Mouse (Mus musculus) layer of hippocampus, adult 11-12 months (tissue): ENCODE measurements around the gene Nr2f2.

Experiments
- DNase-seq: peaks from one replicate; pipeline ENCODE4 v3.0.0; 2022; ENCODE audit warnings: low spot score

The Nr2f2 gene

DNA sequence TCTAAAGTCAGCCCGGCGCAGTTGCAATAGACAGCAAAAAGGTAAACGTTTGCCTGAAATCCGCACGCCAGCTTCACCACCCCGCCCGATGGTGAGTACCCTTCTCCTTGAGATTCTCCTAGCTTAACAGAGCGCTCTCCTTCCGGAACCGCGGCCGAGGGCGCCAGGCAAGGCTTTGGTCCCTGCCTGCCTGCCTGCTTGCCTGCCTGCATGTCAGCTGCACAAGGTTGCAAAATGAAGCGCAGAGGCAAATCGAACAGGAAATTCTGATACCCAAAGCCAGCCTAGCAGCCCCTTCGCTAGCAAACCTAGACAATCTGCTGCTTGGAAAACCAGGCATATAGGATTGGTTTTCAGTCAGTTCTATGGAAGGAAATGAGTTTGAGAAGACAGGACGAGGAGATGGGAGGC lies 1.1 kb downstream of the Nr2f2 start:
- DNase-seq, result no peak

- DNase-seq, result no peak
These were observed 1.7 kb downstream of the Nr2f2 start for GRCm38 (mm10) chr7:70364798-70365197.

DNA sequence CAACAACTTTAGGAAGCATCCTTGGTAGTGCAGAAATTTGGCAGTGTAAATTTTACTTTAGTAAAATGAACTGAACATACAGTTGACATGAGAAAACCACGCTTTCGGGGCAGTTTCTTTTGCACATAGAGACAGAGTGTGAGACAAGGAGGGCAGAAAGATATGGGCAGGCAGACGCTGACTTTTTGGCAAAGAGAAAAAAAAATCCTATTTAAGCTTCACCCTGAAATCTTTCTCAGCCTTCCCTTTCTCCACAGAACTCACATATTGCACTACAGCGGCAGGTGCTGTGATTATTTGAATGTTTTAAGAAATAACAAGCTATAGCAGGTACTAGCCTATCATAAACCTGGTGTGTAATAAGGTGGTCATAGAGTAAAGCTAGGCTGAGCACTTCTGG lies 3.2 kb downstream of the Nr2f2 start:
- no peak for DNase-seq

- no peak for DNase-seq
These were observed 3.9 kb downstream of the Nr2f2 start for GRCm38 (mm10) chr7:70362526-70363170.

DNA sequence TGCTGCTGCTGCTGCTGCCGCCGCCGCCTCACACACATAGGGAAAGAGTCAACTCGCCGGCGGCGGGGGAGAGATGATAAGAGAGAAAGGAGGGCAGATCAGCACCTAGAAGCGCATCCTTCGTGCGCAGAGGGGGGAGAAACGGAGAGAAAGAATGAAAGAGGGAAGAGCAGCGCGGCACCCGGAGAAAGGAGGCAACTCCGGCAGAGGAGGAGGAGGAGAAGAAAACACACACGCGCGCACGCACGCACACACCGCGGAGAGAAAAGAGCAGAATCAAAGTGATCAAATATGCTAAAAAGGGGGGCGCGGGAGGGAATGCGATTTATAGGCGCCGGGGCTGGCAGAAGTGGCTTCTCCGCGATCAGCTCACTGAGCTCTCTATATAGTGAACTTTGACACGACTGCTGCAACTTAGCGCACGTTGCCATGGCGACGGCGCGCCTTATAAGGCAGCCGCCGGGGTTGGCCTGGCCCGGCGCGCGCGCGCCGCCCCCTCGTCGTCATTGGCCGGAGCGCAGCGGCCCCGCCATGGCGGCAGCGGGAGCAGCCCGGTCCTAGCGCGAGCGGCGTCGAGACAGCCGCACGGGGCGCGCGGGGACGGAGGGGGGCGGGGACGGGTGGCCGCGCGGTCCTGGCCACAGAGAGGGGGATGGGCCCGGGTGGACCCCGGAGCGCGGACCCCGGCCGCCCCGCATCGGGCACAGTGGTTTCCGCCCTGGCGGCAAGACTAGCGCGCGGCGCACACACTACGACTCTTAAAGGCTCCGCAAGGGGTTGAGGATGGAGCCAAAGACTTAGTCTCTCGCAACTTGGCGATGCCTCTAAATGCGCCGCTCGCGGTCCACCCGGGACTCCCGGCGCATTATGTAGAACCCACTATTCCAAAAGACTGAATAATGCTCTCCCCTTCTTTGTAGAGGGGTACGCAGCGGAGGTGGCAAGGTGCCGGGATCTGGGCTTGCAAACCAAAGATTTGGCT lies 4.9 kb downstream of the Nr2f2 start:
- peak; percentile 88 for DNase-seq

- no peak for DNase-seq
These were observed 5.7 kb downstream of the Nr2f2 start for GRCm38 (mm10) chr7:70360611-70361382.

DNA sequence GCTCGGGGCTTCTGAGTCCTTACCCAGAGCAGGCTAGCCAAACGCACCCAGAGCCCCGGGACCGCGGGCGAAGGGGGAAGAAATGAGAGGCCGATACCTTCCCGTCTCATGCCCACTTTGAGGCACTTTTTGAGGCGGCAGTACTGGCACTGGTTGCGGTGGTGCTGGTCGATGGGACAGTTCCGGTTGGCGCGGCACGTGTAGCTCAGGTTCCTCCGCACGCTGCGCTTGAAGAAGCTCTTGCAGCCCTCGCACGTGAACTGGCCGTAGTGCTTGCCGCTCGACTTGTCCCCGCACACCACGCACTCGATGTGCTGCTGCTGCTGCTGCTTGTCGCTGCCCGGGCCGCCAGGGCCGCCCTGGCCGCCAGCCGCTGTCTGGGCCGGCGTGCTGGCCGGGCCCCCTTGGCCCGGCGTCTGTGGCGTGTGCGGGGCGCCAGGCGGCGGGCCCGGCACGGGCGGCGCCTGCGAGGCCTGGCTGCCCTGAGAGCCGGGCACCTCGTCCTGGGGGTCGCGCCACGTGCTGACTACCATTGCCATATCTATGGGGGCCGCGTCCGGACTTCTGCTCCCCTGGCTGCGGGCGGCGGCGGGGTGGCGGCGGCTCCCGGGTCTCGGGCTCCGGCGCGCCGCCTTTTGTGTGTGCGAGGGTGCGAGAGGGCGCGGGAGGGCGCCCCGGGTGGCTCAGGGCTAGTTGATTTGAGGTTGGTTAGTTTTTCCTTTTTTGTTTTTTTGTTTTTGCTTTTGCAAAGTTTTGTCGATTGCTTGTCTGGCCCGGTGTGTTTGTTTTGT lies 6.5 kb downstream of the Nr2f2 start:
- DNase-seq, result no peak

- DNase-seq, result no peak
These were observed 7.5 kb downstream of the Nr2f2 start for GRCm38 (mm10) chr7:70358848-70359591.

DNA sequence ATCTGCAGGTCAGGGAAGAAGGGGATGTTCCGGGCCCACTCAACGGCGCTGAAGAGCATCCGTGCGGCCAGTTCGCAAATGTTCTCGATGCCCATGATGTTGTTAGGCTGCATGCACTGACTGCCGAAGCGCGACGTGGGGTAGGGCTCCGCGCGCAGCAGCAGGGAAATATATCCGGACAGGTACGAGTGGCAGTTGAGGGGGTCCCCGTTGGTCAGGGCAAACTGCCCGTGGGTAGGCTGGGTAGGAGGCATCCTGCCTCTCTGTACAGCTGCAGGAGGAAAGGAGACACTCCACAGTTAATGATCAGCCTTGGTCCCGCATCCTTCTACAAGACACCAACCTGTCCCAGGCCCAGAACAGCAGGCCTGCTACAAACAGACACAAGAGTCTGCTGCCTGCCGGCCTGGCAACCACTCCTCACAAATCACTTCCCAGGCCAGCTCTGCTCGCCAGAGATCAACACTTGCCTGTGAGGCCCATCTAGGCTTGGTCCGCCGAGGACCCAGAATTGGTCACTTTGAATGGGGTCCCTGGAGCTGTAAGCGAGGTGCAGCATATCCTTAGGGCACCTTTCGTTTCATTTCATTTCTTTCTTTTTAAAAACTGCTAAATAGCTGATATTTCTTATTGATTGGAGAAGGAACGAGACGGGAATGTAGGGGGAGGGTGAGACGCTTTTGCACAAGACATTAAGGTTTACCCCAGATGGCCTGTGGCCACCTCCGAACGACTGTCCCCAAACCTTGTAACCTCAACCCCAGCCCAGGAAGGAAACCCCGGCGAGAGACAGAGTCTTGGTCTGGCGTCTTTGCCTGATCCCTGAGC lies 8.3 kb downstream of the Nr2f2 start:
- DNase-seq, result no peak

GRCm38 (mm10) chr7:70357516-70358019 lies 9.0 kb downstream of the Nr2f2 start:
- DNase-seq, result no peak

DNA sequence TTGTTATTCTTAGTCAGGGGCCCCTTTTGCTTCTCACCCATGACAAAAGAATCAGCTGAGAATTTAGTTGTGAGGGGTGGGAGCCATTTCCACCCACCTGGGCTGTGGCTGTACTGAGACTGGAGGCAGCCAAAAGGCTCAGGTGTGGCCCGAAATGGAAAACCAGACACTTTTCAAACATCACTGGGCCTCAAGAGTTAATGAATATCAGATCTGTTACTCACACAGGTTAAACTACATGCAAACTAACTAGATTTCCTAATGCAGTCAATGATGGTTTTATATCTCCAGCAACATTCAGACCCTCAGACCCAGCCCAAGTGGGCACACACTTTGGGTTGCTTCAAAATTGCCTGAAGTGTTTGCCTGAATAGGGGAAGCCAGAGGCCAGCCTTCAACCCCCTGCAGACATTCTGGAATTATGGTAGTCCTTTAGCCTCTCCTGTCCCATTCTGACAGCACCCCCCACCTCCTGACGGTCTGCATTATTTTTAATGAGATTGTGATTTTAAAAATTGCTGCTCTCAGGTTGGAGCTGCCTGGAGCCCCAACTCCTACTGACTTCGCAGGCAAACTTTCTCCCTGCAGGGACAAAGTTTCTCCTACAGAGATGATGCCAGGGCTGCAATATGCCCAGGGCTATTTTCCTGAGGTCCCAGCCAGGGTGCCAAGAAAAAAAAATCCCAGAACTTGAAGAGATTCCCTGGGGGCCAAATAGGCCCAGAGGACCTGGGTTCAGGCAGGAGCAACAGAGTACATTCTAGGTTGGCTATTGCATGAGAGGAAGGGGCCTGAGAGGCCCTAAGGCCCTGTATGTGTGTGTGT lies 9.6 kb downstream of the Nr2f2 start:
- no peak for DNase-seq

DNA sequence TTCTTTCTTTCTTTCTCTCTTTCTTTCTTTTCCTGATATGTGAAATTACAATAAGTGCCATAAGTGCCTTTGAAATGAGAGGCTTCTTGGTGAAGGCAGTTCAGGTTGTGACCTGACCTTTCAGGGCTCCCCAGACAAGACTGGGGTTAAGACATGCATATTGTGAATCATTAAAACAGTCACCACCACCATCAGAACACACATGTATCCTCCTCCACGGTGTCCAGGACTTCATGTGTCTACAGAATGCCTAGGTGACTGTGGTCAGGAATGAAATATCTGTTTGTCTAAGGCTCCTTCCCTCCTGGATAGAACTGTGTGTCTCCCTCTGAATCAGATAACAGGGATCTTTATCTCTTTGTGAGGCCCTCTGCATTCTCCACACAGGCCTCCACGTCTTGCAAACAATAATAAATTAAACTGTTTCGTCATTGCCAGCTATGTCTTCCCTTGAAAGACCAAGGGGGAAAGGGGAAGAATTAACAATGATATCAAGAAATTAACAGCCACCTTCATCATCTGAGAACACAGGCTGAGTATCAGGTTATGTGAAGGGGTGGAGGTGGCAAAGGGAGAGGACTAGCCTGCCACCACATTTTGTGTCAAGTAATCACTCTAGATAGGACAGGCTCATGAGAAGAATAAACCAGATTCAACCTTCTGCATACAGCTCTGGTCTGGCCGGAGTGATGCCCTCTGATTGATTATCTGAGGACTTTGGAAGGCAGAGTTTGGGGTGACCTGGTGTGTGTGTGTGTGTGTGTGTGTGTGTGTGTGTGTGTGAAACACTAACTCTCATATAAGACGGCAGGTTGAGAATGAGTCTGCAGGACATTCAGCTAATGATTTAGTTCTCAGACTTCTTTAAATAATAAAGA lies 10.6 kb downstream of the Nr2f2 start:
- no peak for DNase-seq

GRCm38 (mm10) chr7:70355357-70355620 lies 11.2 kb downstream of the Nr2f2 start:
- no peak for DNase-seq

DNA sequence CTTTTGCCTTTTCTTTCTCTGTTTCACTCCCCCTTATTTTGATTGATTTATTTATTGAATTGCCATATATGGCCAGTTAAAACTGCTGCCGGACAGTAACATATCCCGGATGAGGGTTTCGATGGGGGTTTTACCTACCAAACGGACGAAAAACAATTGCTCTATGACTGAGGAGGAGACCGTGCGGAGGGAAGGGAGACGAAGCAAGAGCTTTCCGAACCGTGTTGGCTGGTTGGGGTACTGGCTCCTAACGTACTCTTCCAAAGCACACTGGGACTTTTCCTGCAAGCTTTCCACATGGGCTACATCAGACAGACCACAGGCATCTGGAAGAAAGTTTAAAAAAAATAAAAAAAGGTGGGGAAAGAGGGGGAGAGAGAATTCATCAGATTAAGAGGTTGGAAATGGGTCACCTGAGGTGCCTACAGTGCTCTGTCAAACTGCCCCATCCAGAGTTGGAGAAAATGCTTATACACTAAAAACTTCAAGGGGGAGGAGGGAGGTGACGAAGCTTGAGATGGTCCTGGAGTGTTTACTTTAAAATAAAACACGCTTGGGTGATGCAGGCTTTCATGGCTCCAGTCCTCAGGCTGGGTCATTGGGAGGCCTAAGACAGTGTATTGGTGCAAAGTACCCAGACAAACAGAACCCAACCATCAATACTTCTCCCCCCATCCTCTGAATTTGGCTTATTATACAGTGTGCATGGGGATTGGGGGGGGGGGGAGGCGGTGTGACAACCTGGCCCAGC lies 11.8 kb downstream of the Nr2f2 start:
- DNase-seq, result no peak

GRCm38 (mm10) chr7:70353151-70353550 lies 13.4 kb downstream of the Nr2f2 start:
- no peak for DNase-seq

DNA sequence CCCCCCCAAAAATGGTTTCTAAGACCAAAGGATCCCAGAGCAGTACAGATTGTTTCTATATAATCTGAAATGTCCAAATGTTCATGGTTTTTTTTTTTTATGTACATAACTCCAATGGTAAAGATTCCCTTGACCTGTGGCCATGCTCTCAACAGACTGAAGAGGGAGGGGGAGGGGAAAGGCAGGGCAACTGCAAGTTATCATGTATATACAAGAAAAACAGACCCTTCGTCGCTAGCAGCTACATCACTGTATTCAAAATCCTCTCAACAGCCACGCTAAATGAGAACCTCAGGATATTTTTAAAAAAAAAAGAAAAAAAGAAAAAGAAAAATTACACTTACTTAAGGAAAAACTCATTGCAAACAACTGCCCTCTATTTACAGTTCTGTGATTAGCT lies 13.9 kb downstream of the Nr2f2 start:
- no peak for DNase-seq

DNA sequence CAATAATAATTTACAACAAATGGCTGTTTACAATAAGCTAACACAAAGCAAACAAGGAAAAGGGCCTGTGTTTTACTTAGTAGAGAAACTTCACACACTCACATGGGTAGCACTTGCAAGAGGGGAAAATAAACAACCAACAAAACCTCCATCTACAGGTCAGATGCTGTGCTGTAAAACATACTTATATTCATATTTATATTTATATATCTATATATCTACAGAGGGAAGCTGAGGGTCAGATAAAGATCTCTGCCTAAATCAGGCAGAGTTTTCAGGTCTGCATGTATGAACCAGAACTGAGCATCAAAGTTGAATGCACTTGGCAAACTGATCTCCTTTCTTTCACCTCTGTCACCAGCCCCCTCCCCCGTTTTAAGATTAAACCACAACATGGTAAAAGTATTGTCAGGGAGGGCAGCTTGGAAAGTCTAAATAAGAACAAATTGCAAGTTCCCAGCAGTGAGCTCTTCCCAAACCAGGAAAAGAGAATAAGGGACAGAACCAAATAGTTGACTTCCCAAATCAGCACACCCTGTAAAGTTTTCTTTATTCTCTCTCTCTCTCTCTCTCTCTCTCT lies 14.5 kb downstream of the Nr2f2 start:
- DNase-seq, result no peak
